Mouse (Mus musculus) right cerebral cortex, adult 2 months (tissue): ENCODE results near the gene Lime1.

Experiments
- DNase-seq, 2 experiments: peaks; one replicate each; pipeline ENCODE4 v3.0.0; 2021 to 2022; ENCODE audit warnings: low spot score in 2 of 2

Lime1 gene

DNA sequence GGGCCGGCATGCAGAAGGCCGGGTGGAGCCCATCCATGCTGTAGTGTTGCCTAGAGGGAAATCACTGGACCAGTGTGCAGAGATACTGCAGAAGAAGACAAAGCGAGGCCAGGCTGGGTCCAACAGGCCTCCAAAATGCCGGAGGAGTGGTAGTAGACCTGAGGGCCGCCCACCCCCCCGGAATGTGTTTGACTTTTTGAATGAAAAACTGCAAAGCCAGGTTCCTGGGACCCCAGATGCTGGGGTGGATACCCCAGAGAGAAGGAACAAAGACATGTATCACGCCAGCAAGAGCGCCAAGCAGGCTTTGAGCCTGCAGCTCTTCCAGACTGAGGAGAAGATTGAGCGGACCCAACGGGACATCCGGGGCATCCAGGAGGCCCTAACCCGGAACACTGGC is at the start of gene Lime1:
Gene Lime1 (plus strand): TSS at position 301 of the 400 bp plus-strand sequence.
- no peak for DNase-seq

DNA sequence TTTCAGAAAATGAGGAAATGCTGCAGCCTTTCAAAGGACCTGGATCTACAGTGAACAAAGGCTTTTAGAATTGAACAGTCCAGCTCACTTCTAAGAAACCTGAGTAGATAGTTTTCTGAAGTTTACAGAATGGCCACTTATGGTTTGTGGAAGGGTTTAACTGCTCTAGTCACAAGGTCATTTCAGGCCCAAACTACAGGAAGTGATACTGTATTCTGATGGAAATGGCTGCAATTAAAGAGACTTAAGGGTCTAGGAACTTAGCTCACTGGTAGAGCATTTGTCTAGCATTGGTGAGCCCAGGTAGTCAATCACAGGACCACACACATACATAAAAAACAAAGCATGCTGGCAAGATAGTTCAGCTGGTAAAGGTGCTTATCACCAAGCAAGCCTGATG is 47.3 kb upstream of the Lime1 start:
- no peak for DNase-seq

DNA sequence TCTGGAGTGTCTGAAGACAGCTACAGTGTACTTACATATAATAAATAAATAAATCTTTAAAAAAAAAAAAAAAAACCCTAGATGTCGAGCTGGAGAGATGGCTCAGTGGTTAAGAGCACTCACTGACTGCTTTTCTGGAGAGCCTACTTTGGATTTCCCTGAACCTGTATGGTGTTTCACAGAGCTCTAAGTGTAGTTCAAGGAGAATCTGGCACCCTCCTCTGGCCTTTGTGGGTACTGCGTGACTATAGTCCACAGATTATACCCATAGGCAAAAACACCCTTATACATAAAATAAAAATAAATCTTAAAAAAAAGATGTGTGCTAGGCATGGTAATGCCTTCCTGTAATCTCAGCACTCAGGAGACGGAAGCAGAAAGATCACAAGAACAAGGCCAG is 45.9 kb upstream of the Lime1 start:
- DNase-seq, result peak; percentile 80 to 93

DNA sequence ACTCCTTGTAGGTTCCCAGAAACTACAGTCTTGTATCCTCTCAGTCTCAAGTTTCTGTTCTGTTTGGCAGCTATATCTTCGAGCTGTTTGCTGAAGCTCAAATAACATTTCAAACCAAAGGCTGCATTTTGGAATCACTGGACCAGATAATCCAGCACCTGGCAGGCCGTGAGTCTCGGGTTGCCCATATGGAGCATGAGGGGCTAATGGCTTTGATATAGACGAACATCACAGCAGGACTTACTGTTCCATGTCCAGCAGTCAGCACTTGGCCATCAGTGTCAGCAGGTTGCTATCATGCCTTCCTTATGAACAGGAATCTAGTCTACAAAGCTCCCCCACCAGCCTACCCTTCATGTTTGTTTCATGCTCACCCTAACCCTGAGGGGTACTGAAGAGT is 39.5 kb upstream of the Lime1 start:
- DNase-seq, result no peak

DNA sequence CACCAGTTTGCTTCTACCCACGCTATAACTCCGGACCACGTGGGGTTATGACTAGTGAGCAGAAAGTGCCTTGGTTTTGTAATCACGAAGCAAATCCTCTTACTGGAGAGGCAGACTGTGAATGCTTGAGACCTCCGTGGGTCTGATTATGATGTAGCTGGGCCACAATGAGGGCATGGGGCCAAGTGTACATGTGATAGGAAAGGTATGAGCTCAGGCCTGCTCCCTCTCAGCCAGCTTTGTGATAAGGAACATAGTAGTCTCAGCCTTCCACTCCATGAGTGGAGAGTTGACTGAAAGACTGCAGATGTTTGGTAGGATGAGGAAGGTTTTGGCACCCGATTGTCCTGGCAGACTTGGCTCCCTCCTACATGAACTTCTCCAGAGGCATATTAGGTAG is 37.1 kb upstream of the Lime1 start:
- DNase-seq, result no peak

DNA sequence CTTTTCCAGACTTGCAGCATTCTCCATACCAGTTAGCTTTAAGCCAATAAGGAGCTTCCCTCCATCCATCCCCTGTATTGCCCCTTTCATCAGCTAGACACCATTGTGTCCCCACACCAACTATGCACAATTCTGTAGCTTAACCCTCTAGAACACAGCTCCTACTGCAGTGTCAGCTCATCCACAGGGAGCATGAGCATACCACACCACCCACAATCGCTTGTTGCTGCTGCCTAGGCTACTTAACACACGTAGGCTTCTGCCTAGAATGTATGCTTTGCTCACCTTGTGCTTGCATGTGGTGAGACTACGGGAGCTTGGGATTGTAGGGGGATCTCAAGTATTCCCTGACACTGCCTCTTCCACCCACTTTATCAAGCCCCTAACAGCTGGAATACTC is 23.1 kb upstream of the Lime1 start:
- DNase-seq, result no peak

DNA sequence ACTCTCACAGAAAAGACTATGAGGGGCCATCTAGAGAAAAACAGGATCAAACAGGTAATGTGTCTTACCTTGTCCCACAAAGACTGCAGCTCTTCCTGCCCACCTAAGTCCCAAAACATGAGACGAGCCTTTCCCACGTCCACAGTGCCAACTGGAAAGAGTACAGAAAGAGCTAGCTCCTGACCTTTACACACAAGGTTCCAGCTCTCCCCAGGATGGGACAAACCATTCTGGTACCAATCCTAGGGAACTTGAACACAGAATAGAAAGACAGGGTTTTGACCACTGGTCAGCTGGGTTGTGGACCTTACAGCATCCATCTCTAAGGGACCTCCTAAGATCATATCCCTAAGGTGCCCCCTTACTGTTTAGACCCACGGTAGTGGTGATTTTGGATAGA is 15.9 kb upstream of the Lime1 start:
- no peak for DNase-seq

DNA sequence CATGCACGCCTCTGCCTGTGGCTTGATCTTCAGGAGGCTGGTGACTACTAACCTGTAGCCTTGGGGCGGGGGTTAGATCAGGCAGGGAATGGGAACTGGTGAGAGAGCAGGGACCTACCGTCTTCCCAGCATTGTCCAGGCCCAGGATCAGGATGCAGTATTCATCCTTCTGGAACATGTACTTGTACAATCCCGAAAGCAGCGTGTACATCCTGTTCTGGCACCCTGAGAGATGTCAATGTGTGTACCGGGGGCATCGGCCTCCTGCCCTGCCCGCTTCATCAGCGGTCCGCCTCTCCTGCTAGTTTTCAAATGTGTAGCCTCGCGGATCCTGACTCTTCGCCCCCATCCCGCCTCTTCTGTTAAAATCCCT is 15.4 kb upstream of the Lime1 start:
- DNase-seq, result no peak

DNA sequence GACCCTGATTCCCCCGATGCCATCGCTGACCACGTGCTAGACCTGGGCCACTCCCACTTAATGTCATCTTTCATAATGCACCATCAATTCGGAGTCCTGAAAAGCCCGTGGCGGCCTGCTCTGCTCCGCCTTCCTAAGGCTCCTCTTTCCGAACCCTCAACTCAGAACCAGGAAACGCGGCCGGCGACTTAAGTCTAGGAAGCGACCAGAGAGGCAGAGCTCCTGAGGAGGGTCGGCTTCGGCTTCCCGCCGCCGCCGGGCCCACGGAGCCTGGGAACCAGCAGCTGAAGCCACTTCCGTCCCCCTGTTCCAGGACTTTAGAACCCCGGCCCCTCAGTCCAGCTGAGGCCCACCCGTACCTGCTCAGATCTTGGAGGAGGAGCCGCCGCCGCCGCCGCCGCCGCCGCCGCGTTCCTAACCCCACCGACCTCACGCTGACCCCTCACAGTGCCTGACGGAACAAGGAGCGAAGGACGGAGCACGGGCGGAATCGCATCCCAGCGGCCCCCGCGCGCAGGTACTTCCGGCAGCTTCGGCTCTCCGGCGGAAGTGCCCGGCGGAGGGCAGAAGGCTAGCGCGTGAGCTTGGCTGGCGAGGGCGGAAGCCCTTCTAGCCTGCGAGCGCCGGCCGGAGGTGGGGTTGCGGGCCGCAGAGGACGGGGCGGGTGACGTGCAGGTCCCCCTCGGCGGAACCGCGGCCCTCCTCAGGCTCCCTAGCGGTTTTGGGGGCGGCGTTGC is 14.8 kb upstream of the Lime1 start, which contains the start of the genes Zgpat and Arfrp1:
Gene Zgpat (plus strand): TSS at position 69 of the 737 bp plus-strand sequence.
Gene Arfrp1 (minus strand): TSS at position 545 of the 737 bp plus-strand sequence.
- peak; percentile 88 to 91 for DNase-seq

DNA sequence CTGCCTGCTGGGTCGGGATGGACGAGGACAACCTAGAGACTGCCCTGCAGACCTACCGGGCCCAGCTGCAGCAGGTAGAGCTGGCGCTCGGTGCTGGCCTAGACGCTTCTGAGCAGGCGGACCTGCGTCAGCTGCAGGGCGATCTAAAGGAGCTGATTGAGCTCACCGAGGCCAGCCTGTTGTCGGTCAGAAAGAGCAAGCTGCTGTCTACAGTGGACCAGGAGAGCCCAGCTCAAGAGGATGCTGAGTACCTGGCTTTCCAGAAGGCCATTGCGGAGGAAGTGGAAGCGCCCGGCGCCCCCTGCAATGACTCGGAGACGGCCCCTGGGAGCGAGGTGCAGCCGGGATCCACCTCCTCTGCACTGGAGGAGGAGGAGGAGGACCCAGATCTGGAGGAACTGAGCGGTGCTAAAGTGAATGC is 14.2 kb upstream of the Lime1 start:
- peak; percentile 26 to 40 for DNase-seq

DNA sequence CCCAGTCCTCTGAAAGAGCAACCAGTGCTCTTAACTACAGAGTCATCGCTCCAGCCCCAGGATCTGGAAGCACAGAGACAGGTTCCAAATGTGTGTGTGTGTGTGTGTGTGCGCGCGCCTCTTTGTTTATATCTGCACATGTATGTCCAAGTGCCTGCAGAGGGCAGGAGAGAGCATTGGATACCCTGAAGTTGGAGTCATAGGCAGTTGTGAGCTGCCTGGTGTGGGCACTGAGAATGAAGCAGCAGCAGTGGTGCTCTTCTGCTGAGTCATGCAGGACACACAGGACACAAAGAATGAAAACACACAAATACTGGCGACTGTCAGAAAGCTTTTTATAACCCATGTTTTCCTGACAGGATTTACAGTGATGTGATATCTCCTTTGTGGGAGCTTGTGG is 9.9 kb upstream of the Lime1 start:
- no peak for DNase-seq

DNA sequence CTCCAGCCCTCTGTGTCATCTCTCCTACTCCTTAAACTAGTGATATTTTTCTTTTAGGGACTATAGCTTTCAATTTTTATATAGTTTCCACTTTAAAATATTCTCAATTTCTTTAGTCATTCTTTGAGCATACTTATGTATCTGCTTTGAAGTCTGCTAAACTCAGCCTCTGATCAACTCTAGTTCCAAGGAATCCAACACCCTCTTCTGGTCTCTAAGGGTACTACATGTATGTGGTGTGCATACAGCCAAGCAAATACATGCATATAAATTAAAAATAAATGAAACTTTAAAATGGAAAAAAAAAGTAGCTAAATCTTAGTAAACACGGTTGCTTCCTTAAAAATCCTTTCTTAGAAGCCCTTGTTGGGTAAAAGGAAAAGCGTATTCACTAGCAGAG is 4.1 kb upstream of the Lime1 start:
- DNase-seq, result no peak

DNA sequence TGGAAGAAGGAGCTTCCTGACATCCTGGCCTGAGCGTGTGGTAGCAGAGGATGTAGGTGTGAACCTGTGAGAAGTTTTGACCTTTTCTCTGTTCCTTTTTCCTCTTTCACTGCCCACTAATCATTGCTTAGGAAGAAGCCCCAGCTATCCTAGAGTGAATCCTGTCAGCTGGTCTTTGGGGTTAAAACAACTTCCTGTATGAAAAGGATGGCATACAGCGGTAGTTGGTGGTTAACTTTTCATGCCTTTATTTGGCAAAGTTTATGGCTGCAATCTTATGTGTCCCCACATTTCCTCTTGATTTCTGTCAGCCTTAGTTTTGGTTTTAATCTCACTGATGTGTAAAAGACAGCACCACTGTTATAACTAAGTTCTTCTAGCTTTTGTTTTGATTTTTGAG is 2.6 kb upstream of the Lime1 start:
- DNase-seq, result no peak

DNA sequence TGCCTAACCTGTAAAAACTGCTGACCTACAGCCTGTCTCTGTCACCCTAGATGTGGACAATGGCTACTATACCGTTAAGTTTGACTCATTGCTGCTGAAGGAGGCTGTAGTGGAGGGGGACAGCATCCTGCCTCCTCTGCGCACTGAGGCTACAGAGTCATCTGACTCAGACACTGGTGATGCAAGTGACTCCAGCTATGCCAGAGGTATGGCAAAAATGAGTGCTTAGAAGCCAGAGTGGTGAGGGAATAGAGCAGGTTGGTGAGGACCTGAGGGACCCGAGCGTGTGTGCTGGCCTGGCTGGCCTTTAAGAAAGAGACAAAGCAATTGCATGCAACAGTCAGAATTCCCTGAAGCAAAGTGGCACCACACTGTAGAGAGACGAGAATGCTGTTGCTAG is 1.2 kb upstream of the Lime1 start:
- DNase-seq, result no peak

DNA sequence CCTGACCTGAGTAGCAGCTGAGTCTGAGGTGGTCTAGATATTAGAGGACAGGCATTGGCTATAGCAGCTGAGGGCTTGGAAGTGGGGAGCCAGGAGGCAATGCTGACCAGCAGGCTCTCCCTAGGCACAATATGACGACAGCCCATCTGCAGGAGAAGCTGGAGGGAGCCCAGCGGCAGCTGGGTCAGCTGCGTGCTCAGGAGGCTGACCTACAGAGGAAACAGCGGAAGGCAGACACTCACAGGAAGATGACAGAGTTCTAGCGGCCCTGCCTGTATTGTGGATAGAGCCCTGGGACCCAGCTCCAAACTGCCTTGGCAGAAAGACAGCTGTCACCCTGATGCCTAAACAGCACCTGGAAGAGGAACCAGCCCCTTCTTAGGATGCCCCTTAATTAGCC is 373 bp downstream of the Lime1 start:
- no peak for DNase-seq

DNA sequence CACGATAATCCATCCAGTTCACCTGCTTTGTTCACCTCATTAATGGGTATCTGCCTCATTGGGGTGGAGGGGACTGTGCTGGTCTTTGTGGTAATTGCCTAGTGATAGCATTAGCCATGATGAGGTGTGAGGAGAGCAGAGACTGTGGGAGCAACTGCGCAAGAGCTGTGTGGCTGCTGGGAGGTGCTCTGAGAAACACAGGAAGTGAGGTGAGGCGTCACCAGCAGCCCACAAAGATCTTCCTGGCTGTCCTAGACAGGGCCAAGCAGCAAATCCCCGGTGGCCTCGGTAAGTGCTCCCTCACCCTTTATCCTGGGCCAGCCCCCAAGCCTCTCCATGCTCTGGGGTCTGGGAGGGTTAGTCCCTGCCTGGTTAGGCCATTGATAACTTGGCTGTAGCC is 1.2 kb downstream of the Lime1 start:
- no peak for DNase-seq

DNA sequence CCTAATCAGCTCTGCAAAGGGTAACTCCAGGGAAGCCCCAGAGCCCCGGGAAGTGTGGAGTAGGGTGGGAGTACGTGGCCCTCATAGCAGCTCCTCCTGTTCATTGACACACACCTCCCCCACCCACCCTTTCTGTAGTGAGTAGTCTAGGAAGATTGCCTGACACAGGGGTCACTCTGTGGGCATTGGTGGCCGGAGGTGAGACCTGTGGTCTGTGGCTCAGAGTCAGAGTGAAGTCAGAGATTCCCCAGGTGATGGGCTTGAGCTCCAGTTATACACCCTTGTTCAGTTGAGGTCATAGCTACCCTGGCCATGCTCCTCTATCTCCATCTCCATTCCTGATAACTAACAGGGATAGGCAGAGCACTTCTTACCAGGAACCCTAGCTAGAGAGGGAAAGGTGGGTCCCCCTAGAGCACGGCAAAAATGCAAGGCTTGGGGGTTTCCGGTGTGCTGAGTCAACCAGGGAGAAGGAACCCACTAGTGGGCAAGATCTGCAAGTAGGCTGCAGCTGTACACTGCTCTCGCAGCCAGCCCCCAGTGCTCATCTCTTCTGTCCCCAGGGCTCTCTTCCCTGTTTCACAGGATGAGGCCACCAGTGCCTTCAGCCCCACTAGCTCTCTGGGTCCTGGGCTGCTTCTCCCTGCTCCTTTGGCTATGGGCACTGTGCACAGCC is 1.9 kb downstream of the Lime1 start:
- DNase-seq, result no peak

DNA sequence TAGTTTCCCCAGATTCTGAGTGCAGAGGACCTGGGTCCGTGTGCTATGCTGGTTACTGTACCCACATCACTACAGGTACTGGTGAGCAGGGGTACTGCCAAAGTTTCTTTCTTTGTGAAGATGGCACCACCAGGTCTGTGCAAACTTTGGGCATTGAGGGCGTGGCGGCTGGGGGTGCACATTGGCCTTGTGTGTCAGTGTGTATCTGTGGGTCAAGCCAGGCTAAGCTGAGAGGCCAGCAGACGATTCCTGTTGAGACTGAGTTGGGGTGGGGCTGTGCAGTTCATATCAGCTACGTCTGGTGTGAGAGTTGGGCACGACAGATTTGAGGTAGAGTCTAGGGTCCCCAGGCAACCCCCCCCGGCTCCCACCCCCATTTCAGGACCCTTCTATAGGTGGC is 4.6 kb downstream of the Lime1 start:
- DNase-seq, result no peak

DNA sequence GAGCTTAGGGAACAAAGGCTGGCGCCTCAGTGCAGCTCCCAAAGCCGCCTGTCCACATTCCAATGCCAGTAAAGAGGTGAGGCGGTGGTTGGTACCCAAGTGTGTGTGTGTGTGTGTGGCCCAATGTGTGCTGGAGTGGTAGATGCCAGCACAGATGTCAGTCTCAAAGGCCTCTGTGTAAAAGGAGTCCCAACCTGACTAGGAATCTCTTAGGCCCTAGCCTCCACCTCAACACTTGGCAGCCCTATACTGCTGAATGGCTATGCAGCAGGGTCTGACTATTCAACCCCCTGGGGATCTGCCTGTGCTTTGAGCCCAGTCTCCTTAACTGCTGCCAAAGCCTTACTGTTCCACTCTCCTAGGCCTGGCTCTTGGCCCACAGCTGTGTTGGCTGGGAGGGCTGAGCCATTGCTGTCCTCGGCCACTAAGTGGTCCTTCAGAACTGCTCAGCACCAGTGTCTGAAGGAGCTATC is 5.1 kb downstream of the Lime1 start:
- DNase-seq, result no peak

DNA sequence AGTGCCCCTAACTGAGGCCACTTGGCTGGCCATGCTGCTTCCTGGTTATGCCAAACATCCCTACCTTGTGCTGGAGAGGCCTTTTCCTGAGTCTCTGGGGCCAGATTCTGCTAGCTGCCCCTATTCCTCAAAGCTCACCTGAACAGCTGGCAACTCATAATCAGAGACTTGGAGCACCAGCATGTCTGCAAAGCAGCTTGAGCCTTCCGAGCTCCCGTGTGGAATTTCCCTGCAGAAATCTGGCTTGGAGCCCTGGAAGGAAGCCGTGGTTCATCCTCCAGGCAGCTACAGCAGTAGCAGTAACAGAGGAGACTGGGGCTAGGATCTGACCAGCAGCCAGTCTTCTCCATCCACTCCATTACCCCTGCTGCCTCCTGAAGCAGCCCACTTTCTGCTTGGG is 6.0 kb downstream of the Lime1 start:
- peak; percentile 71 to 72 for DNase-seq

DNA sequence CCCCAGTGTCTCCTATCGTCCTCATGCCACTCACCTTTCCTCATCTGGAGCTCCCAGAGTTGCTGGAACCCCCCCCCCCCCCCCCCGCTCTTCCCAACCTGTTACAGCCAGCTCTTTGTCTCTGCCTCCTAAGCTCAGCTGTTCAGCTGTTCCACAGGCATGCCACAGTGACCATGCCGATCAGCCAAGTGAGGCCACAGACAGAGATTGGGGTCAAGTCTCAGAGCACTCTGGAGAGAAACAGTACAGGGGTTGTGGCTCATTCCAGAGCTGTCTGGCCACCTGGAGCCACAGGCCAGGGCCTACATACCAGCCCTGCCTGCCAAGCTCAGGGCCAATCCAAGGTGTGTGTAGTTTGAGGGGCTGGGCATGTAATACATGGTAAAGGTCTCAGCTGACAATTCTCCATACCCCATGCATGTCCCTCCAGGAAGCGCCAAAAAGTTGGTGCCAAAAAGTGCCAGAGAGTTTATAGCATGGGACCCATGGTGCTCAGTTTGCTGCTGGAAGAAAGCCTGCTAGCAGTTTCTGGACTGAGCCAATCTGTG is 6.9 kb downstream of the Lime1 start:
- no peak for DNase-seq

DNA sequence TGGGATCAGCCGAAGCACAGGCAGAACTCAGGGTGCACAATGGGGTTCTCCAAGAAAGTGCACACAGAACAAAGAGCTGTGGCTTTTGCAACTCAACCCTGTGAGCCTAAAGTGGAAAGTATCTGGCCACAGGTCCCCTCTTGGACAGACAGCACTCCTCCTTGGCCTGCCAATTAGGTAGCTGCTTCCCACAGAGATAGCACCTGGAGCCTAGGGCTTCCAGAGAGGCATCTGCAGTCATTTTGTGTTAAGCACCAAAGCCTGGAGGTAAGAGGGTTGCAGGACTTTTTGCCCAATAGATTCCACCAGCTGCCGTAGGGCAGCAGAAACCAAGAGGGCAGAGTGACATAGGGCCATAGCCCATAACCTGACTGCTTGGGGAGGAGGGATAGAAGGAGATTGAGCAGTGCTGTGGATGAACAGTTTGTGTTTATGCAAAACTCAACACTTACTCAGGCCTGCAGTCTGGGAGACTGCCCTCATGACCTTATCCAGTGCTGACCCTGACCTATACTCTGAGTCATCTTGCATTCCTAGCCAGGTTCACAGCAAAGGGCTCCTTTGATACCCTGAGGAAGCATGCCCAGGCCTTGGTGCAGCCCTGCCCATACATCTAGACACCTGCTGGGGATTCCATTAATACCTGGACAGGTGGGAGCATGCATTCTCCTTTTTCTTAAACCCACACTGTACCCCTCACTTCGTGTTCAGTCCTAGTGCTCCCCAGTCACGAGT is 10.4 kb downstream of the Lime1 start:
- DNase-seq, result no peak
